Mouse (Mus musculus): ENCODE data around the gene Cldn5. TPM values are rescaled to one million over a fixed set of nuclear protein-coding genes. Genes with fewer than 3 reads are reported as not detected.

Gene Cldn5
- total RNA-seq, 2 experiments from 2014 or later = 5.0 to 9.5 TPM

GRCm38 (mm10) chr16:18766390-18766789, 10.3 kb upstream of the Cldn5 start:
- Histone ChIP-seq H3K4me3 (no peak overlapping the region), H3K27ac (no peak overlapping the region)
- intact Hi-C loops (cut with DNase I) = no loop called here
- DNase-seq = no peak
- TF ChIP-seq CTCF (IDR thresholded peaks at IDR 0.05) = no peak

GRCm38 (mm10) chr16:18769501-18769900, 7.1 kb upstream of the Cldn5 start:
- Histone ChIP-seq H3K4me3 (no peak overlapping the region), H3K27ac (no peak overlapping the region)
- TF ChIP-seq CTCF (IDR thresholded peaks at IDR 0.05) = no peak
- intact Hi-C loops (cut with DNase I) = no loop called here
- DNase-seq = no peak

GRCm38 (mm10) chr16:18773936-18774335, 2.7 kb upstream of the Cldn5 start:
- DNase-seq = no peak
- intact Hi-C loops (cut with DNase I) = no loop called here
- Histone ChIP-seq H3K27ac (peak overlapping the region; percentile 85), H3K4me3 (no peak overlapping the region)
- no peak for TF ChIP-seq CTCF (IDR thresholded peaks at IDR 0.05)

- peak overlapping the region; percentile 85 for H3K27ac ChIP-seq
- DNase-seq = peak; percentile 51
- intact Hi-C loops (cut with DNase I) = no loop called here
- TF ChIP-seq CTCF (IDR thresholded peaks at IDR 0.05) = no peak
- peak overlapping the region; percentile 79 for H3K4me3 ChIP-seq
Measured at GRCm38 (mm10) chr16:18775621-18776555, 759 bp upstream of the Cldn5 start.

- intact Hi-C loops (cut with DNase I) = no loop called here
- Histone ChIP-seq H3K4me3 (peak overlapping the region; percentile 79), H3K27ac (peak overlapping the region; percentile 85)
- peak; percentile 60 for DNase-seq
- no peak for TF ChIP-seq CTCF (IDR thresholded peaks at IDR 0.05)
Measured at GRCm38 (mm10) chr16:18777101-18778080, 744 bp downstream of the Cldn5 start.

- no peak for TF ChIP-seq CTCF (IDR thresholded peaks at IDR 0.05)
- intact Hi-C loops (cut with DNase I) = no loop called here
- DNase-seq = no peak
- H3K27ac ChIP-seq = peak overlapping the region; percentile 85
- H3K4me3 ChIP-seq = peak overlapping the region; percentile 79
Measured at GRCm38 (mm10) chr16:18778461-18778860, 1.8 kb downstream of the Cldn5 start.

GRCm38 (mm10) chr16:18781810-18782209, 5.2 kb downstream of the Cldn5 start:
- intact Hi-C loops (cut with DNase I) = no loop called here
- no peak for TF ChIP-seq CTCF (IDR thresholded peaks at IDR 0.05)
- H3K4me3 ChIP-seq = no peak overlapping the region
- peak; percentile 43 for DNase-seq
- H3K27ac ChIP-seq = no peak overlapping the region

GRCm38 (mm10) chr16:18785025-18785424, 8.4 kb downstream of the Cldn5 start:
- Histone ChIP-seq H3K4me3 (no peak overlapping the region), H3K27ac (no peak overlapping the region)
- DNase-seq = no peak
- no peak for TF ChIP-seq CTCF (IDR thresholded peaks at IDR 0.05)
- intact Hi-C loops (cut with DNase I) = no loop called here

- intact Hi-C loops (cut with DNase I) = no loop called here
- no peak overlapping the region for H3K27ac ChIP-seq
- no peak for DNase-seq
- no peak for TF ChIP-seq CTCF (IDR thresholded peaks at IDR 0.05)
- H3K4me3 ChIP-seq = no peak overlapping the region
Measured at GRCm38 (mm10) chr16:18785485-18785884, 8.8 kb downstream of the Cldn5 start.

- no peak for DNase-seq
- no peak for TF ChIP-seq CTCF (IDR thresholded peaks at IDR 0.05)
- H3K27ac ChIP-seq = no peak overlapping the region
- intact Hi-C loops (cut with DNase I) = no loop called here
- H3K4me3 ChIP-seq = no peak overlapping the region
Measured at GRCm38 (mm10) chr16:18786652-18787051, 10.0 kb downstream of the Cldn5 start.

- H3K4me3 ChIP-seq = no peak overlapping the region
Measured at GRCm38 (mm10) chr16:18788627-18789406, 12.2 kb downstream of the Cldn5 start.

More at GRCm38 (mm10) chr16:18788627-18789406, 12.2 kb downstream of the Cldn5 start:
- DNase-seq = no peak
- intact Hi-C loops (cut with DNase I) = no loop called here
- no peak overlapping the region for H3K27ac ChIP-seq
- no peak for TF ChIP-seq CTCF (IDR thresholded peaks at IDR 0.05)

Measured in gastrocnemius, adult 2 months (tissue).